Mouse (Mus musculus) T-helper 2 cell (primary cell): ENCODE data around the gene Fam173a.

Experiments used
- in situ Hi-C: fragments of 300-600 bp; cut with MboI, MseI; formaldehyde crosslinking; loops from one replicate; pipeline ENCODE4 v1.15.1; 2025; ENCODE audit warnings: high pct_unique_total_duplicates

Gene Fam173a

GRCm38 (mm10) chr17:25802825-25803517, 10.3 kb upstream of the Fam173a start:
- in situ Hi-C loops = no loop called here

- in situ Hi-C loops = no loop called here
These were observed 8.3 kb upstream of the Fam173a start for GRCm38 (mm10) chr17:25801029-25801428.

GRCm38 (mm10) chr17:25796951-25797369, 4.3 kb upstream of the Fam173a start, which contains the start of gene Metrn:
Gene Metrn (minus strand): TSS chr17:25797136.
- in situ Hi-C loops = no loop called here

GRCm38 (mm10) chr17:25796211-25796771, 3.6 kb upstream of the Fam173a start:
- in situ Hi-C loops = no loop called here

GRCm38 (mm10) chr17:25795609-25796092, 3.0 kb upstream of the Fam173a start, which contains the start of gene AC134908.4:
Gene AC134908.4 (minus strand): TSS chr17:25795659.
- in situ Hi-C loops = no loop called here

GRCm38 (mm10) chr17:25794998-25795397, 2.3 kb upstream of the Fam173a start:
- in situ Hi-C loops = no loop called here

- in situ Hi-C loops = no loop called here
These were observed 1.5 kb upstream of the Fam173a start for GRCm38 (mm10) chr17:25794197-25794596.

- in situ Hi-C loops = no loop called here
These were observed 716 bp downstream of the Fam173a start for GRCm38 (mm10) chr17:25791843-25792527.

- in situ Hi-C loops = no loop called here
These were observed 1.3 kb downstream of the Fam173a start for GRCm38 (mm10) chr17:25791320-25791842.

- in situ Hi-C loops = no loop called here
These were observed 5.8 kb downstream of the Fam173a start for GRCm38 (mm10) chr17:25786781-25787504.

- in situ Hi-C loops = no loop called here
These were observed 6.4 kb downstream of the Fam173a start, which contains the start of gene Ccdc78 for GRCm38 (mm10) chr17:25786280-25786679. Gene Ccdc78 (plus strand): TSS chr17:25786580.

- in situ Hi-C loops = no loop called here
These were observed 7.4 kb downstream of the Fam173a start, which contains the start of gene Haghl for GRCm38 (mm10) chr17:25785281-25785745. Gene Haghl (minus strand): TSS chr17:25785673.

GRCm38 (mm10) chr17:25783861-25784574, 8.7 kb downstream of the Fam173a start:
- in situ Hi-C loops = loop anchor here (5.0 kb wide), 1 partner anchor 47 kb away; the partner anchor contains the start of gene Mslnl

GRCm38 (mm10) chr17:25783086-25783485, 9.6 kb downstream of the Fam173a start:
- in situ Hi-C loops = loop anchor here (5.0 kb wide), 1 partner anchor 46 kb away; the partner anchor contains the start of gene Mslnl

GRCm38 (mm10) chr17:25781339-25781738, 11.4 kb downstream of the Fam173a start:
- in situ Hi-C loops = loop anchor here (5.0 kb wide), 1 partner anchor 44 kb away; the partner anchor contains the start of gene Mslnl

- in situ Hi-C loops = no loop called here
These were observed 14.8 kb downstream of the Fam173a start for GRCm38 (mm10) chr17:25777948-25778347.

- in situ Hi-C loops = no loop called here
These were observed 17.2 kb downstream of the Fam173a start for GRCm38 (mm10) chr17:25775318-25776062.

GRCm38 (mm10) chr17:25773549-25774120, 19.1 kb downstream of the Fam173a start, which contains the start of gene Narfl:
Gene Narfl (plus strand): TSS chr17:25773776.
- in situ Hi-C loops = no loop called here

GRCm38 (mm10) chr17:25769331-25769730, 23.4 kb downstream of the Fam173a start:
- in situ Hi-C loops = loop anchor here (10.0 kb wide), 1 partner anchor 475 kb away; the partner anchor contains the start of gene Prss34
